Mouse (Mus musculus): Measurements from ENCODE around the gene Klf11.
"Not testable (repeated sequence)": the region's sequence is repeated elsewhere in the genome, so short reads cannot be mapped to it uniquely, and the experiment has no call there.

Klf11 gene

GRCm38 (mm10) chr12:24651063-24651557, at the start of gene Klf11:
TSS of gene Klf11 (plus strand) at chr12:24651274.
- peak; percentile 98 for DNase-seq (ENCODE audit: low spot score)

GRCm38 (mm10) chr12:24603266-24603665, 47.8 kb upstream of the Klf11 start:
- DNase-seq (ENCODE audit: low spot score), result peak; percentile 74

GRCm38 (mm10) chr12:24606166-24606565, 44.9 kb upstream of the Klf11 start:
- no peak for DNase-seq (ENCODE audit: low spot score)

- no peak for DNase-seq (ENCODE audit: low spot score)
Observed at GRCm38 (mm10) chr12:24612591-24612990, 38.5 kb upstream of the Klf11 start.

GRCm38 (mm10) chr12:24614452-24615075, 36.5 kb upstream of the Klf11 start:
- DNase-seq (ENCODE audit: low spot score), result no peak

GRCm38 (mm10) chr12:24615140-24615539, 35.9 kb upstream of the Klf11 start:
- no peak for DNase-seq (ENCODE audit: low spot score)

- DNase-seq (ENCODE audit: low spot score), result no peak
Observed at GRCm38 (mm10) chr12:24619436-24619835, 31.6 kb upstream of the Klf11 start.

- no peak for DNase-seq (ENCODE audit: low spot score)
Observed at GRCm38 (mm10) chr12:24623486-24624251, 27.4 kb upstream of the Klf11 start.

- no peak for DNase-seq (ENCODE audit: low spot score)
Observed at GRCm38 (mm10) chr12:24626401-24626800, 24.7 kb upstream of the Klf11 start.

GRCm38 (mm10) chr12:24627215-24627614, 23.9 kb upstream of the Klf11 start:
- no peak for DNase-seq (ENCODE audit: low spot score)

GRCm38 (mm10) chr12:24630220-24630619, 20.9 kb upstream of the Klf11 start:
- peak; percentile 77 for DNase-seq (ENCODE audit: low spot score)

- DNase-seq (ENCODE audit: low spot score), result no peak
Observed at GRCm38 (mm10) chr12:24632404-24632803, 18.7 kb upstream of the Klf11 start.

- DNase-seq (ENCODE audit: low spot score), result peak; percentile 72
Observed at GRCm38 (mm10) chr12:24633753-24634191, 17.3 kb upstream of the Klf11 start.

GRCm38 (mm10) chr12:24634212-24634611, 16.9 kb upstream of the Klf11 start:
- no peak for DNase-seq (ENCODE audit: low spot score)

- no peak for DNase-seq (ENCODE audit: low spot score)
Observed at GRCm38 (mm10) chr12:24634648-24635047, 16.4 kb upstream of the Klf11 start.

- DNase-seq (ENCODE audit: low spot score), result not testable (repeated sequence)
Observed at GRCm38 (mm10) chr12:24638787-24639186, 12.3 kb upstream of the Klf11 start.

GRCm38 (mm10) chr12:24642370-24642802, 8.7 kb upstream of the Klf11 start:
- DNase-seq (ENCODE audit: low spot score), result peak; percentile 55

GRCm38 (mm10) chr12:24644125-24644571, 6.9 kb upstream of the Klf11 start:
- peak; percentile 69 for DNase-seq (ENCODE audit: low spot score)

GRCm38 (mm10) chr12:24645901-24646300, 5.2 kb upstream of the Klf11 start:
- no peak for DNase-seq (ENCODE audit: low spot score)

- no peak for DNase-seq (ENCODE audit: low spot score)
Observed at GRCm38 (mm10) chr12:24648094-24648493, 3.0 kb upstream of the Klf11 start.

GRCm38 (mm10) chr12:24650415-24651062, 535 bp upstream of the Klf11 start:
- no peak for DNase-seq (ENCODE audit: low spot score)

- peak; percentile 98 for DNase-seq (ENCODE audit: low spot score)
Observed at GRCm38 (mm10) chr12:24651642-24652342, 718 bp downstream of the Klf11 start.
